Mouse (Mus musculus) stomach, embryonic 14.5 days (tissue): Measurements from ENCODE around the gene H2afy. TPM values are rescaled to one million over a fixed set of nuclear protein-coding genes. Genes with fewer than 3 reads are reported as not detected.

Experiments used
- polyA plus RNA-seq: library from polyadenylated mRNA; unstranded; fragments of >200 nt; fragmentation: Nextera tagmentation; extraction: Ambion mirVana; gene quantifications from 2 replicates; pipeline ENCODE4 v1.2.1, GENCODE M21; 2014

Gene H2afy
- polyA plus RNA-seq, 1 experiment from 2014 or later, result 375 TPM

Other genes starting within 250 kb of the H2afy start
- 1.2 and 1.4 TPM in 2 replicates for gene Tifab, start 42.5 kb upstream of the H2afy start, polyA plus RNA-seq
- not detected in 2 replicates for gene Neurog1, start 115.8 kb upstream of the H2afy start, polyA plus RNA-seq
- 17.3 and 18.9 TPM in 2 replicates for gene Cxcl14, start 160.2 kb upstream of the H2afy start, polyA plus RNA-seq